In genomic region chr2:179459196-179459595, GRCm38 (mm10) we compare ENCODE assay signal across 15 mouse cellular contexts. TPM values are rescaled to one million over a fixed set of nuclear protein-coding genes. Genes with fewer than 3 reads are reported as not detected.
"Had no signal": no experiment of that assay in that cellular context is flagged by ENCODE, and none has a peak within 500 bp of the region (broad histone marks: within the 10 kb centered on the region; RNA-seq: fewer than 3 reads in every experiment).

No protein-coding gene starts in this region.

- H3K27ac ChIP-seq: kidney, postnatal 0 days; limb, embryonic 13.5 days; liver, embryonic 14.5 days; midbrain, embryonic 13.5 days; neural tube, embryonic 12.5 days; stomach, postnatal 0 days had no signal

- H3K4me1 ChIP-seq: limb, embryonic 13.5 days; midbrain, embryonic 13.5 days; neural tube, embryonic 12.5 days had no signal

- H3K27me3 ChIP-seq: limb, embryonic 13.5 days; midbrain, embryonic 13.5 days; neural tube, embryonic 12.5 days had no signal

- DNase-seq: kidney, postnatal 36 days; layer of hippocampus, adult 9-11 months; layer of hippocampus, postnatal 36 days; lung, adult 18-20 months; lung, postnatal 36 days; thymus, postnatal 4 days had no signal

- H3K4me3 ChIP-seq: limb, embryonic 13.5 days; midbrain, embryonic 13.5 days; neural tube, embryonic 12.5 days had no signal

RNA-seq across cellular contexts. Expression of gene Cdh4, which starts 17.0 kb away (rescaled TPM):
- total RNA-seq: megakaryocyte progenitor cell, adult 5-6 weeks; monocyte, adult 5-6 weeks; neutrophil, adult 5-6 weeks had no signal
